In the genomic region with DNA sequence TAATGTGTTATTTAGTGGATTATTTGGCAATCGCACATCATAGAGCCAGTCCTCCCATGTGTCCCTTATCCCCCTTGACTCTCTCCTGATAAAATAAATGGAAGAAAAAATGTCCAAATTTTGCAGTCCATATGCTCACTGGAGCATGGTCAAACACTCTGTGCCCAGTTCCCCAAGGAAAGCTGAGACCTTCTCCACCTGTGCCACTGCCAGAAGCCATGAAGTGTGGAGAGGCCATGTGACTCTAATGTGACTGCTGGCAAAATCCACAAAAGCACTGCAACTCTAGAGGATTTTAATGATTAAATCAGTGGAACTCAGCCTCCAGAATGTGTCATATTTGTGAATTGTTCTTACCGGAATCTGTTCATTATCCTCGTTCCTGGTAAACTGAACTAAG, we compare ENCODE assay signal across 26 mouse cellular contexts.
DNase-seq lines count a peak whose midpoint lies in the region; ATAC-seq and TF ChIP-seq lines count a peak whose summit lies in the region.
"Had no signal": no experiment of that assay in that cellular context is flagged by ENCODE, and none has a peak within 500 bp of the region (broad histone marks: within the 10 kb centered on the region; RNA-seq: fewer than 3 reads in every experiment).

No protein-coding gene starts in this region.

- ATAC-seq in kidney, embryonic 16.5 days (ENCODE audit: low FRiP score, low TSS enrichment) = no peak
- no peak for ATAC-seq in forebrain, postnatal 0 days
- ATAC-seq: inflammation-experienced regulatory T-cells, adult 6 months; liver, embryonic 12.5 days; midbrain, embryonic 13.5 days had no signal

- no peak for TF ChIP-seq CTCF in brain, embryonic 14.5 days (IDR thresholded peaks at IDR 0.05; ENCODE audit: borderline replicate concordance, extremely low read depth, insufficient read depth, insufficient read length)
- TF ChIP-seq CTCF in forebrain, postnatal 0 days (IDR thresholded peaks at IDR 0.05; ENCODE audit: low read depth) = no peak

- TF ChIP-seq POLR2A in brain, embryonic 14.5 days (IDR thresholded peaks at IDR 0.05; ENCODE audit: borderline replicate concordance, extremely low read depth, insufficient read depth, insufficient read length, poor library complexity, severe bottlenecking) = no peak

- no peak overlapping the region for H3K27ac ChIP-seq in kidney, embryonic 16.5 days (ENCODE audit: low read length)
- no peak overlapping the region for H3K27ac ChIP-seq in forebrain, postnatal 0 days (ENCODE audit: low read depth, low read length)
- H3K27ac ChIP-seq: embryonic facial prominence, embryonic 12.5 days; forebrain, embryonic 12.5 days; hindbrain, embryonic 10.5 days; limb, embryonic 13.5 days; liver, embryonic 12.5 days; midbrain, embryonic 13.5 days; stomach, postnatal 0 days had no signal

- H3K27me3 ChIP-seq in kidney, embryonic 16.5 days (ENCODE audit: insufficient read depth, low read length) = no peaks in the 10 kb centered on the region
- H3K27me3 ChIP-seq in forebrain, postnatal 0 days (ENCODE audit: insufficient read depth, low read length) = no peaks in the 10 kb centered on the region
- H3K27me3 ChIP-seq: embryonic facial prominence, embryonic 12.5 days; forebrain, embryonic 12.5 days; limb, embryonic 13.5 days; liver, embryonic 12.5 days; midbrain, embryonic 13.5 days had no signal

- 77% methylated on average over 3 of the region's 3 CpGs for WGBS in kidney, embryonic 16.5 days
- WGBS in forebrain, postnatal 0 days = 74% methylated on average over 3 of the region's 3 CpGs

- DNase-seq in cerebellum, postnatal 14 days = peak; percentile 10 to 35
- no peak for DNase-seq in cerebellum, adult 11 months
- DNase-seq in kidney, adult 18-20 months = peak; percentile 21
- DNase-seq in brain, embryonic 14.5 days (ENCODE audit: low read depth) = peak; percentile 36
- DNase-seq in kidney, postnatal 14 days = peak; percentile 7
- DNase-seq in forebrain, postnatal 0 days = no peak
- no peak for DNase-seq in frontal cortex, postnatal 36 days (ENCODE audit: low spot score in 2 of 2)
- DNase-seq: adrenal gland, postnatal 10 days; cerebellum, adult 9-10 months; gastrocnemius, postnatal 14 days; heart, adult 11 months; lung, adult 18-20 months; lung, postnatal 10 days; right cerebral cortex, postnatal 14 days; thymus, adult 2 months had no signal

- H3K9me3 ChIP-seq in kidney, embryonic 16.5 days (ENCODE audit: low read length) = no peaks in the 10 kb centered on the region
- H3K9me3 ChIP-seq in forebrain, postnatal 0 days (ENCODE audit: low read length) = no peaks in the 10 kb centered on the region
- H3K9me3 ChIP-seq: embryonic facial prominence, embryonic 12.5 days; forebrain, embryonic 12.5 days; hindbrain, embryonic 10.5 days; limb, embryonic 13.5 days; liver, embryonic 12.5 days; midbrain, embryonic 13.5 days had no signal

- no peak overlapping the region for H3K4me2 ChIP-seq in kidney, embryonic 16.5 days (replicated peaks; ENCODE audit: low read depth, low read length)
- no peak overlapping the region for H3K4me2 ChIP-seq in forebrain, postnatal 0 days (ENCODE audit: low read depth)
- H3K4me2 ChIP-seq: embryonic facial prominence, embryonic 12.5 days; forebrain, embryonic 12.5 days; heart, embryonic 11.5 days; limb, embryonic 13.5 days; liver, embryonic 12.5 days; midbrain, embryonic 13.5 days had no signal

- H3K9ac ChIP-seq in kidney, embryonic 16.5 days (replicated peaks; ENCODE audit: low read length) = no peak overlapping the region
- H3K9ac ChIP-seq in forebrain, postnatal 0 days = no peak overlapping the region
- H3K9ac ChIP-seq: embryonic facial prominence, embryonic 12.5 days; forebrain, embryonic 12.5 days; limb, embryonic 13.5 days; liver, embryonic 12.5 days; midbrain, embryonic 13.5 days had no signal

- no peaks in the 10 kb centered on the region for H3K4me1 ChIP-seq in kidney, embryonic 16.5 days (ENCODE audit: insufficient read depth, low read length)
- H3K4me1 ChIP-seq in forebrain, postnatal 0 days (ENCODE audit: insufficient read depth) = no peaks in the 10 kb centered on the region
- H3K4me1 ChIP-seq: embryonic facial prominence, embryonic 12.5 days; forebrain, embryonic 12.5 days; hindbrain, embryonic 10.5 days; limb, embryonic 13.5 days; liver, embryonic 12.5 days; midbrain, embryonic 13.5 days had no signal

- no peaks in the 10 kb centered on the region for H3K36me3 ChIP-seq in kidney, embryonic 16.5 days (ENCODE audit: insufficient read depth, low read length)
- H3K36me3 ChIP-seq in forebrain, postnatal 0 days (ENCODE audit: insufficient read depth) = no peaks in the 10 kb centered on the region
- H3K36me3 ChIP-seq: embryonic facial prominence, embryonic 12.5 days; forebrain, embryonic 12.5 days; hindbrain, embryonic 10.5 days; limb, embryonic 13.5 days; liver, embryonic 12.5 days; midbrain, embryonic 13.5 days had no signal

- no peak overlapping the region for H3K4me3 ChIP-seq in kidney, embryonic 16.5 days (ENCODE audit: low read length)
- no peak overlapping the region for H3K4me3 ChIP-seq in forebrain, postnatal 0 days (ENCODE audit: low read depth, low read length)
- H3K4me3 ChIP-seq: embryonic facial prominence, embryonic 12.5 days; erythroblast, embryonic 14.5 days; forebrain, embryonic 12.5 days; hindbrain, embryonic 10.5 days; limb, embryonic 13.5 days; liver, embryonic 12.5 days; midbrain, embryonic 13.5 days had no signal

Comparison
In these comparisons a context has a peak if more than half of its experiments do, and no peak if none do; other contexts are left out.
1. DNase-seq: peak in cerebellum, postnatal 14 days (2 of 2), kidney, adult 18-20 months (single experiment), brain, embryonic 14.5 days (single experiment) and kidney, postnatal 14 days (single experiment); none in cerebellum, adult 11 months (single experiment), forebrain, postnatal 0 days (single experiment) and frontal cortex, postnatal 36 days (0 of 2).